In genomic region chr19:43681541-43681940, GRCm38 (mm10) we compare ENCODE assay signal across 28 mouse cellular contexts.
"Had no signal": no experiment of that assay in that cellular context is flagged by ENCODE, and none has a peak within 500 bp of the region (broad histone marks: within the 10 kb centered on the region; RNA-seq: fewer than 3 reads in every experiment).

No protein-coding gene starts in this region.

- H3K27me3 ChIP-seq: heart, embryonic 13.5 days; heart, embryonic 15.5 days; kidney, embryonic 15.5 days; limb, embryonic 15.5 days had no signal

- H3K4me2 ChIP-seq: heart, embryonic 11.5 days; heart, embryonic 13.5 days; heart, embryonic 15.5 days; hindbrain, embryonic 12.5 days; hindbrain, embryonic 14.5 days; kidney, embryonic 15.5 days; limb, embryonic 13.5 days; limb, embryonic 15.5 days; liver, embryonic 12.5 days had no signal

- DNase-seq: gastrocnemius, postnatal 14 days; gastrocnemius, postnatal 36 days; heart, adult 11 months; heart, adult 2 months; heart, postnatal 14 days; heart, postnatal 4 days; kidney, adult 11 months; kidney, adult 2 months; kidney, adult 9 months; kidney, postnatal 14 days; kidney, postnatal 36 days; layer of hippocampus, adult 9-11 months; layer of hippocampus, postnatal 36 days; left cerebral cortex, postnatal 4 days had no signal

- H3K4me3 ChIP-seq: heart, adult 2 months; heart, embryonic 13.5 days; heart, embryonic 15.5 days; hindbrain, embryonic 10.5 days; hindbrain, embryonic 12.5 days; kidney, embryonic 15.5 days; limb, embryonic 13.5 days; limb, embryonic 15.5 days; liver, embryonic 12.5 days had no signal

- H3K9me3 ChIP-seq: heart, embryonic 13.5 days; heart, embryonic 15.5 days; hindbrain, embryonic 10.5 days; hindbrain, embryonic 12.5 days; kidney, embryonic 15.5 days; limb, embryonic 13.5 days; limb, embryonic 15.5 days; liver, embryonic 12.5 days had no signal

- H3K36me3 ChIP-seq: heart, embryonic 13.5 days; heart, embryonic 15.5 days; hindbrain, embryonic 10.5 days; hindbrain, embryonic 12.5 days; kidney, embryonic 15.5 days; limb, embryonic 13.5 days; limb, embryonic 15.5 days; liver, embryonic 12.5 days had no signal

- H3K27ac ChIP-seq: heart, adult 2 months; heart, embryonic 13.5 days; heart, embryonic 15.5 days; hindbrain, embryonic 10.5 days; hindbrain, embryonic 12.5 days; hindbrain, embryonic 14.5 days; kidney, embryonic 15.5 days; kidney, postnatal 0 days; limb, embryonic 13.5 days; limb, embryonic 15.5 days; liver, embryonic 12.5 days; liver, embryonic 14.5 days had no signal

- ATAC-seq: hindbrain, embryonic 16.5 days; intestine, embryonic 16.5 days; liver, embryonic 12.5 days had no signal

- H3K9ac ChIP-seq: heart, embryonic 13.5 days; heart, embryonic 15.5 days; hindbrain, embryonic 12.5 days; hindbrain, embryonic 14.5 days; kidney, embryonic 15.5 days; limb, embryonic 13.5 days; limb, embryonic 15.5 days; liver, embryonic 12.5 days; liver, embryonic 14.5 days had no signal
